Mouse (Mus musculus): ENCODE results near the gene Npepps. TPM values are rescaled to one million over a fixed set of nuclear protein-coding genes. Genes with fewer than 3 reads are reported as not detected.
A peak's percentile ranks its signal among the peaks of the same experiment; 100 is the strongest.

Gene Npepps
- polyA plus RNA-seq, 1 experiment from 2014 or later = 43.4 TPM

- no peak for ATAC-seq (ENCODE audit: low FRiP score, low TSS enrichment)
- H3K4me1 ChIP-seq (replicated peaks; ENCODE audit: control insufficient read depth, insufficient read depth) = no peaks in the 10 kb centered on the region
- H3K9me3 ChIP-seq (ENCODE audit: control insufficient read depth, low read length) = no peaks in the 10 kb centered on the region
- H3K4me3 ChIP-seq (ENCODE audit: low read depth, low read length) = no peak overlapping the region
- no peak overlapping the region for H3K27ac ChIP-seq (replicated peaks)
- no peak for DNase-seq (ENCODE audit: low spot score)
- no peaks in the 10 kb centered on the region for H3K36me3 ChIP-seq (ENCODE audit: control insufficient read depth, insufficient read depth, low read length)
- no peak overlapping the region for H3K4me2 ChIP-seq (replicated peaks; ENCODE audit: low read depth)
- TF ChIP-seq CTCF (IDR thresholded peaks at IDR 0.05; ENCODE audit: low read depth) (no peak), EP300 (optimal IDR thresholded peaks at IDR 0.05) (no peak)
- no peaks in the 10 kb centered on the region for H3K27me3 ChIP-seq (ENCODE audit: control insufficient read depth, insufficient read depth, low read length)
- WGBS = 46% methylated on average over 6 of the region's 6 CpGs
- no peak overlapping the region for H3K9ac ChIP-seq (ENCODE audit: low read length)
These were observed 1.7 kb upstream of the Npepps start for GRCm38 (mm10) chr11:97282179-97282578.

GRCm38 (mm10) chr11:97279405-97280215, 828 bp downstream of the Npepps start:
- H3K9me3 ChIP-seq (ENCODE audit: control insufficient read depth, low read length) = no peaks in the 10 kb centered on the region

GRCm38 (mm10) chr11:97279040-97279404, 1.4 kb downstream of the Npepps start:
- TF ChIP-seq CTCF (IDR thresholded peaks at IDR 0.05; ENCODE audit: low read depth) (no peak), EP300 (optimal IDR thresholded peaks at IDR 0.05) (no peak)
- no peaks in the 10 kb centered on the region for H3K4me1 ChIP-seq (replicated peaks; ENCODE audit: control insufficient read depth, insufficient read depth)
- peak overlapping the region; percentile 99 for H3K4me3 ChIP-seq (ENCODE audit: low read depth, low read length)
- ATAC-seq (ENCODE audit: low FRiP score, low TSS enrichment) (0 out of 2 replicates have a peak, but pooled peaks have one; percentile 3), DNase-seq (ENCODE audit: low spot score) (no peak)
- H3K27ac ChIP-seq (replicated peaks) = peak overlapping the region; percentile 99
- H3K4me2 ChIP-seq (replicated peaks; ENCODE audit: low read depth) = peak overlapping the region; percentile 53
- 8% methylated on average over 11 of the region's 11 CpGs for WGBS
- H3K9me3 ChIP-seq (ENCODE audit: control insufficient read depth, low read length) = no peaks in the 10 kb centered on the region
- no peaks in the 10 kb centered on the region for H3K36me3 ChIP-seq (ENCODE audit: control insufficient read depth, insufficient read depth, low read length)
- peak overlapping the region; percentile 100 for H3K9ac ChIP-seq (ENCODE audit: low read length)
- no peaks in the 10 kb centered on the region for H3K27me3 ChIP-seq (ENCODE audit: control insufficient read depth, insufficient read depth, low read length)

More at GRCm38 (mm10) chr11:97279405-97280215, 828 bp downstream of the Npepps start:
- peak overlapping the region; percentile 99 for H3K4me3 ChIP-seq (ENCODE audit: low read depth, low read length)
- TF ChIP-seq EP300 (optimal IDR thresholded peaks at IDR 0.05) (no peak), CTCF (IDR thresholded peaks at IDR 0.05; ENCODE audit: low read depth) (no peak)
- peak overlapping the region; percentile 100 for H3K9ac ChIP-seq (ENCODE audit: low read length)
- no peaks in the 10 kb centered on the region for H3K36me3 ChIP-seq (ENCODE audit: control insufficient read depth, insufficient read depth, low read length)
- no peaks in the 10 kb centered on the region for H3K4me1 ChIP-seq (replicated peaks; ENCODE audit: control insufficient read depth, insufficient read depth)
- peak overlapping the region; percentile 53 for H3K4me2 ChIP-seq (replicated peaks; ENCODE audit: low read depth)
- H3K27me3 ChIP-seq (ENCODE audit: control insufficient read depth, insufficient read depth, low read length) = no peaks in the 10 kb centered on the region
- peak; percentile 64 for ATAC-seq (ENCODE audit: low FRiP score, low TSS enrichment)
- H3K27ac ChIP-seq (replicated peaks) = peak overlapping the region; percentile 99
- DNase-seq (ENCODE audit: low spot score) = peak; percentile 70
- under 1% methylated on average over 53 of the region's 64 CpGs for WGBS

GRCm38 (mm10) chr11:97278456-97278855, 2.0 kb downstream of the Npepps start:
- no peaks in the 10 kb centered on the region for H3K27me3 ChIP-seq (ENCODE audit: control insufficient read depth, insufficient read depth, low read length)
- H3K9ac ChIP-seq (ENCODE audit: low read length) = no peak overlapping the region
- peak overlapping the region; percentile 99 for H3K4me3 ChIP-seq (ENCODE audit: low read depth, low read length)
- 0 out of 2 replicates have a peak overlapping the region, but pooled peaks have one; percentile 99 for H3K27ac ChIP-seq (replicated peaks)
- WGBS = 65% methylated on average over 6 of the region's 6 CpGs
- ATAC-seq (ENCODE audit: low FRiP score, low TSS enrichment) (no peak), DNase-seq (ENCODE audit: low spot score) (no peak)
- H3K4me2 ChIP-seq (replicated peaks; ENCODE audit: low read depth) = peak overlapping the region; percentile 53
- no peaks in the 10 kb centered on the region for H3K4me1 ChIP-seq (replicated peaks; ENCODE audit: control insufficient read depth, insufficient read depth)
- TF ChIP-seq CTCF (IDR thresholded peaks at IDR 0.05; ENCODE audit: low read depth) (no peak), EP300 (optimal IDR thresholded peaks at IDR 0.05) (no peak)
- no peaks in the 10 kb centered on the region for H3K9me3 ChIP-seq (ENCODE audit: control insufficient read depth, low read length)
- no peaks in the 10 kb centered on the region for H3K36me3 ChIP-seq (ENCODE audit: control insufficient read depth, insufficient read depth, low read length)

- Histone ChIP-seq H3K27ac (replicated peaks) (no peak overlapping the region), H3K36me3 (ENCODE audit: control insufficient read depth, insufficient read depth, low read length) (no peaks in the 10 kb centered on the region), H3K4me2 (replicated peaks; ENCODE audit: low read depth) (0 out of 2 replicates have a peak overlapping the region, but pooled peaks have one; percentile 5), H3K4me1 (replicated peaks; ENCODE audit: control insufficient read depth, insufficient read depth) (no peaks in the 10 kb centered on the region), H3K27me3 (ENCODE audit: control insufficient read depth, insufficient read depth, low read length) (no peaks in the 10 kb centered on the region), H3K9me3 (ENCODE audit: control insufficient read depth, low read length) (no peaks in the 10 kb centered on the region), H3K9ac (ENCODE audit: low read length) (no peak overlapping the region), H3K4me3 (ENCODE audit: low read depth, low read length) (no peak overlapping the region)
- DNase-seq (ENCODE audit: low spot score) = no peak
- WGBS = 65% methylated on average over 5 of the region's 5 CpGs
- TF ChIP-seq EP300 (optimal IDR thresholded peaks at IDR 0.05) (no peak), CTCF (IDR thresholded peaks at IDR 0.05; ENCODE audit: low read depth) (no peak)
- ATAC-seq (ENCODE audit: low FRiP score, low TSS enrichment) = no peak
These were observed 3.3 kb downstream of the Npepps start for GRCm38 (mm10) chr11:97277166-97277565.

- Histone ChIP-seq H3K9ac (ENCODE audit: low read length) (no peak overlapping the region), H3K9me3 (ENCODE audit: control insufficient read depth, low read length) (no peaks in the 10 kb centered on the region), H3K4me3 (ENCODE audit: low read depth, low read length) (no peak overlapping the region), H3K4me1 (replicated peaks; ENCODE audit: control insufficient read depth, insufficient read depth) (no peaks in the 10 kb centered on the region), H3K4me2 (replicated peaks; ENCODE audit: low read depth) (no peak overlapping the region), H3K27ac (replicated peaks) (no peak overlapping the region), H3K36me3 (ENCODE audit: control insufficient read depth, insufficient read depth, low read length) (no peaks in the 10 kb centered on the region), H3K27me3 (ENCODE audit: control insufficient read depth, insufficient read depth, low read length) (no peaks in the 10 kb centered on the region)
- WGBS = 37% methylated on average over 1 of the region's 1 CpGs
- no peak for DNase-seq (ENCODE audit: low spot score)
- no peak for ATAC-seq (ENCODE audit: low FRiP score, low TSS enrichment)
- no peak for TF ChIP-seq CTCF (IDR thresholded peaks at IDR 0.05; ENCODE audit: low read depth)
- TF ChIP-seq EP300 (optimal IDR thresholded peaks at IDR 0.05) = no peak
These were observed 4.4 kb downstream of the Npepps start for GRCm38 (mm10) chr11:97276019-97276418.

Data from stomach, postnatal 0 days (tissue).